Mouse (Mus musculus): ENCODE measurements around the gene Mark1.

DNA sequence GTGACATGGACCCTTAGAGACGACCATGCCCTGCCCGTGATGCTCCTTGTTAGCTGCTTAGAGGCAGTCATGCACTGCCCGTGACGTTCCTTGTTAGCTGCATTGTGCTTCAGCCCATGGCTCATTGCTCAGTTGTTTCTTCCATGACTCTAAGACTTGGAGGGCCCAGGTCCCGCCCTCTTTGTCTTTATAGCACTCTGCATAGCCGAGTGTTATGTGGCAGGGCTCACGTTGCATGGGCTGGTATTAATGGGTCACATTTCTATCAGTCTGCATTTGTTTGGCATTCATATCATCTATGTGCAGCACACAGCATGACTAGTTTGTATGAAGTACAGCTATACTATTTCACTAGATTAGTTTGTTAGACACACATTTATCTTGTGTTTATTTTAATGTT lies 95.7 kb downstream of the Mark1 start:
- no peak for TF ChIP-seq CTCF (IDR thresholded peaks at IDR 0.05; ENCODE audit: extremely low read depth, insufficient read depth, low read length)
- TF ChIP-seq POLR2A (IDR thresholded peaks at IDR 0.05; ENCODE audit: extremely low read depth, insufficient read depth, low read length): no peak
